Mouse (Mus musculus) lung, embryonic 14.5 days (tissue): Measurements from ENCODE around the gene Hcn4. TPM values are rescaled to one million over a fixed set of nuclear protein-coding genes. Genes with fewer than 3 reads are reported as not detected.
A peak's percentile ranks its signal among the peaks of the same experiment; 100 is the strongest.

ENCODE experiments used
- ATAC-seq: fragments of 200-750 bp; cut with Nextera tagmentation; 2 replicates; pipeline ENCODE4 v1.8.0; 2017; ENCODE audit warnings: mild to moderate bottlenecking, moderate TSS enrichment, moderate library complexity; ENCODE audit not compliant: insufficient read depth
- DNase-seq: peaks from one replicate; pipeline ENCODE4 v3.0.0-alpha.2; 2015
- H3K27ac ChIP-seq: fragments of 300-500 bp; sonication (generic); 2 replicates; pipeline ENCODE4 v1.5.1; 2014; ENCODE audit warnings: low read depth, mild to moderate bottlenecking, moderate library complexity
- H3K27me3 ChIP-seq: fragments of 300-500 bp; sonication (generic); 2 replicates; pipeline ENCODE4 v1.6.1; 2014; ENCODE audit warnings: low read length, control low read depth; ENCODE audit not compliant: insufficient read depth
- H3K36me3 ChIP-seq: fragments of 300-500 bp; sonication (generic); 2 replicates; pipeline ENCODE4 v1.6.1; 2014; ENCODE audit warnings: control low read depth; ENCODE audit not compliant: insufficient read depth
- H3K4me1 ChIP-seq: fragments of 300-500 bp; sonication (generic); 2 replicates; pipeline ENCODE4 v1.6.1; 2014; ENCODE audit warnings: antibody characterized with exemption, control low read depth; ENCODE audit not compliant: insufficient read depth
- H3K4me2 ChIP-seq: fragments of 300-500 bp; sonication (generic); 2 replicates; pipeline ENCODE4 v1.6.1; 2014; ENCODE audit warnings: mild to moderate bottlenecking
- H3K4me3 ChIP-seq: fragments of 300-500 bp; sonication (generic); 2 replicates; pipeline ENCODE4 v1.5.1; 2014; ENCODE audit warnings: low read depth, low read length
- H3K9ac ChIP-seq: fragments of 300-500 bp; sonication (generic); 2 replicates; pipeline ENCODE4 v1.6.1; 2014
- H3K9me3 ChIP-seq: fragments of 300-500 bp; sonication (generic); 2 replicates; pipeline ENCODE4 v1.6.1; 2016; ENCODE audit warnings: low read depth, low read length, control low read depth
- CTCF ChIP-seq: IDR thresholded peaks from 2 replicates; pipeline ENCODE4 v1.5.1; 2016; ENCODE audit warnings: antibody characterized with exemption, low read depth
- WGBS: fragments of 180-500 bp; shearing (Covaris S2); extraction: QIAGEN DNeasy Blood & Tissue Kit; methylation state at CpG from one replicate; pipeline ENCODE4 v1.1.7; 2014; 5-methylcytosine and 5-hydroxymethylcytosine counted together
- polyA plus RNA-seq: library from polyadenylated mRNA; unstranded; fragments of >200 nt; fragmentation: Nextera tagmentation; extraction: Ambion mirVana; gene quantifications from 2 replicates; pipeline ENCODE4 v1.2.1, GENCODE M21; 2014

Gene Hcn4
- polyA plus RNA-seq, 1 experiment from 2014 or later = 0.30 TPM

GRCm38 (mm10) chr9:58847676-58848075 is 24.5 kb downstream of the Hcn4 start:
- Histone ChIP-seq H3K9ac (no peak overlapping the region), H3K36me3 (no peaks in the 10 kb centered on the region), H3K27me3 (no peaks in the 10 kb centered on the region), H3K9me3 (no peaks in the 10 kb centered on the region), H3K4me3 (no peak overlapping the region), H3K4me2 (no peak overlapping the region), H3K4me1 (no peaks in the 10 kb centered on the region), H3K27ac (no peak overlapping the region)
- 64% methylated on average over 7 of the region's 7 CpGs for WGBS
- DNase-seq (no peak), ATAC-seq (no peak)
- no peak for TF ChIP-seq CTCF

- 72% methylated on average over 13 of the region's 13 CpGs for WGBS
- ATAC-seq (no peak), DNase-seq (no peak)
- H3K36me3 ChIP-seq = no peaks in the 10 kb centered on the region
- H3K9me3 ChIP-seq = no peaks in the 10 kb centered on the region
- no peak overlapping the region for H3K9ac ChIP-seq
- no peak overlapping the region for H3K27ac ChIP-seq
- no peak for TF ChIP-seq CTCF
- H3K4me3 ChIP-seq = no peak overlapping the region
- H3K4me1 ChIP-seq = no peaks in the 10 kb centered on the region
- H3K27me3 ChIP-seq = no peaks in the 10 kb centered on the region
- no peak overlapping the region for H3K4me2 ChIP-seq
Observed at GRCm38 (mm10) chr9:58849576-58850315, 26.5 kb downstream of the Hcn4 start.

- no peak overlapping the region for H3K4me2 ChIP-seq
- no peaks in the 10 kb centered on the region for H3K4me1 ChIP-seq
- no peak overlapping the region for H3K4me3 ChIP-seq
- H3K9ac ChIP-seq = no peak overlapping the region
- no peak overlapping the region for H3K27ac ChIP-seq
- DNase-seq (no peak), ATAC-seq (no peak)
- H3K27me3 ChIP-seq = peaks cover 5% of the 10 kb centered on the region; the same call in 1 of the 2 replicates
- 44% methylated on average over 3 of the region's 3 CpGs for WGBS
- TF ChIP-seq CTCF = no peak
- no peaks in the 10 kb centered on the region for H3K9me3 ChIP-seq
- H3K36me3 ChIP-seq = no peaks in the 10 kb centered on the region
Observed at GRCm38 (mm10) chr9:58854931-58855330, 31.7 kb downstream of the Hcn4 start.

GRCm38 (mm10) chr9:58859080-58859635 is 35.9 kb downstream of the Hcn4 start:
- Histone ChIP-seq H3K4me2 (peak overlapping the region; percentile 45), H3K27me3 (peaks cover 5% of the 10 kb centered on the region; the same call in 1 of the 2 replicates), H3K9ac (no peak overlapping the region), H3K27ac (no peak overlapping the region), H3K36me3 (no peaks in the 10 kb centered on the region), H3K4me3 (peak overlapping the region; percentile 4; the same call in 1 of the 2 replicates), H3K9me3 (no peaks in the 10 kb centered on the region), H3K4me1 (no peaks in the 10 kb centered on the region)
- no peak for TF ChIP-seq CTCF
- 22% methylated on average over 30 of the region's 30 CpGs for WGBS
- ATAC-seq = no peak
- peak; percentile 20 for DNase-seq

GRCm38 (mm10) chr9:58863826-58864225 is 40.6 kb downstream of the Hcn4 start:
- H3K36me3 ChIP-seq = no peaks in the 10 kb centered on the region
- H3K27me3 ChIP-seq = peaks cover 5% of the 10 kb centered on the region; the same call in 1 of the 2 replicates
- no peak for TF ChIP-seq CTCF
- H3K4me3 ChIP-seq = no peak overlapping the region
- WGBS = 29% methylated on average over 7 of the region's 7 CpGs
- no peaks in the 10 kb centered on the region for H3K9me3 ChIP-seq
- DNase-seq (no peak), ATAC-seq (no peak)
- H3K9ac ChIP-seq = no peak overlapping the region
- H3K4me2 ChIP-seq = no peak overlapping the region
- H3K4me1 ChIP-seq = no peaks in the 10 kb centered on the region
- H3K27ac ChIP-seq = no peak overlapping the region

GRCm38 (mm10) chr9:58871141-58871540 is 47.9 kb downstream of the Hcn4 start:
- Histone ChIP-seq H3K4me3 (no peak overlapping the region), H3K27ac (no peak overlapping the region), H3K36me3 (peaks cover 18% of the 10 kb centered on the region; the same call in 1 of the 2 replicates), H3K9me3 (no peaks in the 10 kb centered on the region), H3K27me3 (no peaks in the 10 kb centered on the region), H3K9ac (no peak overlapping the region), H3K4me2 (no peak overlapping the region), H3K4me1 (no peaks in the 10 kb centered on the region)
- DNase-seq (no peak), ATAC-seq (no peak)
- WGBS = 69% methylated on average over 10 of the region's 10 CpGs
- no peak for TF ChIP-seq CTCF

- H3K9ac ChIP-seq = no peak overlapping the region
- WGBS = 41% methylated on average over 10 of the region's 10 CpGs
- H3K27ac ChIP-seq = no peak overlapping the region
- no peaks in the 10 kb centered on the region for H3K9me3 ChIP-seq
- H3K27me3 ChIP-seq = no peaks in the 10 kb centered on the region
- ATAC-seq (no peak), DNase-seq (peak; percentile 81)
- peaks cover 39% of the 10 kb centered on the region for H3K36me3 ChIP-seq
- H3K4me1 ChIP-seq = no peaks in the 10 kb centered on the region
- no peak overlapping the region for H3K4me2 ChIP-seq
- no peak overlapping the region for H3K4me3 ChIP-seq
- peak; percentile 83 for TF ChIP-seq CTCF
Observed at GRCm38 (mm10) chr9:58873541-58874324, 50.5 kb downstream of the Hcn4 start.
